Mouse (Mus musculus) neural tube, embryonic 11.5 days (tissue): ENCODE results near the gene Fpgt. TPM values are rescaled to one million over a fixed set of nuclear protein-coding genes. Genes with fewer than 3 reads are reported as not detected.

Experiments used
- ATAC-seq: fragments of 200-750 bp; cut with Nextera tagmentation; 2 replicates; pipeline ENCODE4 v1.8.0; 2017; ENCODE audit warnings: moderate number of reproducible peaks, mild to moderate bottlenecking, moderate TSS enrichment, moderate library complexity; ENCODE audit not compliant: insufficient read depth, low FRiP score, low TSS enrichment
- DNase-seq: peaks from one replicate; pipeline ENCODE4 v3.0.0-alpha.2; 2015; ENCODE audit warnings: low spot score
- H3K27ac ChIP-seq: fragments of 300-500 bp; sonication (generic); 2 replicates; pipeline ENCODE4 v1.5.1; 2014; ENCODE audit warnings: low read depth, mild to moderate bottlenecking, low read length
- H3K27me3 ChIP-seq: fragments of 300-500 bp; sonication (generic); 2 replicates; pipeline ENCODE4 v1.6.1; 2014; ENCODE audit warnings: mild to moderate bottlenecking, low read length, mixed read lengths; ENCODE audit not compliant: control insufficient read depth, insufficient read depth
- H3K36me3 ChIP-seq: fragments of 300-500 bp; sonication (generic); 2 replicates; pipeline ENCODE4 v1.6.1; 2014; ENCODE audit warnings: mild to moderate bottlenecking, low read length, moderate library complexity, mixed read lengths; ENCODE audit not compliant: control insufficient read depth, insufficient read depth
- H3K4me1 ChIP-seq: fragments of 300-500 bp; sonication (generic); 2 replicates; pipeline ENCODE4 v1.6.1; 2014; ENCODE audit warnings: low read length, mixed read lengths; ENCODE audit not compliant: control insufficient read depth, insufficient read depth
- H3K4me2 ChIP-seq: fragments of 300-500 bp; sonication (generic); 2 replicates; pipeline ENCODE4 v1.6.1; 2014; ENCODE audit warnings: low read depth, mild to moderate bottlenecking, moderate library complexity
- H3K4me3 ChIP-seq: fragments of 300-500 bp; sonication (generic); 2 replicates; pipeline ENCODE4 v1.5.1; 2014; ENCODE audit warnings: low read depth, low read length
- H3K9ac ChIP-seq: fragments of 300-500 bp; sonication (generic); 2 replicates; pipeline ENCODE4 v1.6.1; 2014; ENCODE audit warnings: mild to moderate bottlenecking, low read length
- H3K9me3 ChIP-seq: fragments of 300-500 bp; sonication (generic); 2 replicates; pipeline ENCODE4 v1.6.1; 2016; ENCODE audit warnings: low read length; ENCODE audit not compliant: control insufficient read depth
- WGBS: fragments of 180-500 bp; shearing (Covaris S2); extraction: QIAGEN DNeasy Blood & Tissue Kit; methylation state at CpG from one replicate; pipeline ENCODE4 v1.1.7; 2014; 5-methylcytosine and 5-hydroxymethylcytosine counted together
- polyA plus RNA-seq: library from polyadenylated mRNA; unstranded; fragments of >200 nt; fragmentation: Nextera tagmentation; extraction: Ambion mirVana; gene quantifications from 2 replicates; pipeline ENCODE4 v1.2.1, GENCODE M21; 2014

Fpgt gene
- polyA plus RNA-seq, 1 experiment from 2014 or later, result 17.2 TPM

DNA sequence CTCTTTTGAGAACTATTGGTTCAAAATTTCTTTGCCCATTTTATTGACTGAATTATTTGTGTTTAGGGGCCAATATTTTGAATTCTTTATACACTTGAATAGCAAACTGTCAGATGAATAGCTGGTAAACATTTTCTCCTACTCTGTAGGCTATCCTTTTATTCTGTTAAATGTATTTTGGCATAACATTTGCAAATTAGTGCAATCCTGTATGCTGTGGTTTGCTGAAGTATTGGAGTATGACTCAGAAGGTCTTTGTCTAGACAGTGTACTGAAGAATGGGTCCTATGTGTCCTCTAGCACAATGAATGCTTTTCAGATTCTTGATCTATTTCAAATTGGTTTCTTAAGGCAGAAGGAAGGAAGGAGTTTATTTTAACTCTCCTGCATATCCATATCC is 35.6 kb downstream of the Fpgt start:
- no peak for ATAC-seq

DNA sequence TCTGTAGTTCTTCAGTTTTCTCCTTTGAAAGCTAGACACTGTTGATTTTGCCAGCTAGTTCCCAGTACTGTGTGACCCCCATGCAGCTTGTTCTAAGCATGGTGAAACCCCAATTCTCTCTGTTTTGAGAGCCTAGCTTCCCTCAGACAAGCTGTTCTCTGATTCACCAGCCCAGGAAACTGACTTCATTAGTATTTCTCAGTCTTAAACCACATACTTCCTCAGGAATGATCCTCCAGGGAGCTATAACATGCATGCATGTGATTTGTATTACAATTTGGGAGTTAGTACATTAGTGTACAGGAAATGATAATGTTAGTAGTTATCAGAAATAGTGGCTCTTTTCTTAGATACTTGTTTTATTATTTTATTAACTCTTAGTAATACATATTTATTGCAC is 36.6 kb downstream of the Fpgt start:
- H3K9ac ChIP-seq, result no peak overlapping the region
- DNase-seq (no peak), ATAC-seq (no peak)
- no peak overlapping the region for H3K4me2 ChIP-seq
- no peaks in the 10 kb centered on the region for H3K9me3 ChIP-seq
- no peak overlapping the region for H3K4me3 ChIP-seq
- H3K27me3 ChIP-seq, result no peaks in the 10 kb centered on the region
- H3K27ac ChIP-seq, result no peak overlapping the region
- H3K36me3 ChIP-seq, result no peaks in the 10 kb centered on the region
- no peaks in the 10 kb centered on the region for H3K4me1 ChIP-seq

More for the DNA sequence above, 35.6 kb downstream of the Fpgt start:
- no peak overlapping the region for H3K4me2 ChIP-seq
- no peaks in the 10 kb centered on the region for H3K4me1 ChIP-seq
- H3K27me3 ChIP-seq, result no peaks in the 10 kb centered on the region
- H3K9ac ChIP-seq, result no peak overlapping the region
- no peaks in the 10 kb centered on the region for H3K9me3 ChIP-seq
- no peaks in the 10 kb centered on the region for H3K36me3 ChIP-seq
- no peak overlapping the region for H3K27ac ChIP-seq
- no peak overlapping the region for H3K4me3 ChIP-seq
- no peak for DNase-seq

DNA sequence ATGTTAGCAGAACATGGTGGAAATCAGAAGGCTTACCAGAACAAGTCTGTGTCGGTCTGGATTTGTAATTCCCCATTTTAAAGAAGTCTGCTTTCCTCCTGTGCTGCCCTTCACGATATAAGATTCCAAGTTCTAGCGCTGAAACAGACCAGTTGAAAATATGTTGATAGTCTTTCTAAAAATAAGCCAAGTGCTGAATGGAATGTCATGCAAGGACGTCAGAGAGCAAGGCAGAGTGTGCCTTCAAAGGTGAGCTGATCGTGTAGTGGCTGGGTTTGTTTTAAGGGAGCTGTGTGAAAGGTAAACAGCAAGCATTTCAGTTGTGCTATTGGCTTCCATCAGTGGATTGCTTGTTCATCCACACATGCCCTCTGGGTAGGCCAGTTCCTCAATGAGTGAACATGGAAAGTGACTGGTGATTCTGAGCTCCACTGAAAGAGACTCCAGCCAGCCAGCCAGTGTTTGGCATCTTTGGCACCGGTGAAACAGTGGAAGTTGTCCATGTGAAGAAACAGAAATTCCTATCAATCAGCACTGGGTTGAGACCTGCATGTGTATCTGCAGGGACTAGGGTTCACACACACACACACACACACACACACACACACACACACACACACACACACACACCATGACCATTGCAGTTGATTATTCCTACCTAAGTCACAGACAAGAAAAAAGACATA is 37.8 kb downstream of the Fpgt start, which contains the start of gene Tnni3k:
Gene Tnni3k, minus strand, starts transcription at position 177 of the 686 bp plus-strand sequence.
- DNase-seq (no peak), ATAC-seq (no peak)
- H3K27me3 ChIP-seq, result no peaks in the 10 kb centered on the region
- H3K4me2 ChIP-seq, result no peak within 1 kb of the TSS
- H3K4me1 ChIP-seq, result no peaks in the 10 kb centered on the region
- WGBS, result 79% methylated on average over 6 of the region's 6 CpGs
- no peak within 1 kb of the TSS for H3K9ac ChIP-seq
- no peak within 1 kb of the TSS for H3K4me3 ChIP-seq
- no peaks in the 10 kb centered on the region for H3K9me3 ChIP-seq
- no peak within 1 kb of the TSS for H3K27ac ChIP-seq
- no peaks in the 10 kb centered on the region for H3K36me3 ChIP-seq

DNA sequence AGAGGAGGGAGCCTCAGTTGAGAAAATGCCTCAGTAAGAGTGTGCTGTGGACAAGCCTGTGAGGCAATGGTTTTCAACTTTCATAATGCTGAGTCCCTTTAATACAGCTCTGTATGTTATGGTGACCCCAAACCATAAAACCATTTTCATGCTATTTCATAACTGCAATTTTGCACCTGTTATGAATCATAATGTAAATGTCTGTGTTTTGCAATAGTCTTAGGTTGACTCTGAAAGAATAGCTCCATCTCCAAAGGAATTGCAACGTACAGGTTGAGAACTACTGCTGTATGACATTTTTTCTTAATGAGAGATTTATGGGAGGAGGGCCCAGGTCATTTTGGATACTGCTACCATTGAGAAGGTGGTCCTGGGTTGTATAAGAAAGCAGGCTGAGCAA is 40.0 kb downstream of the Fpgt start:
- ATAC-seq (no peak), DNase-seq (no peak)
- no peak overlapping the region for H3K27ac ChIP-seq
- H3K9ac ChIP-seq, result no peak overlapping the region
- H3K36me3 ChIP-seq, result no peaks in the 10 kb centered on the region
- H3K27me3 ChIP-seq, result no peaks in the 10 kb centered on the region
- no peak overlapping the region for H3K4me2 ChIP-seq
- 77% methylated on average over 1 of the region's 1 CpGs for WGBS
- H3K4me1 ChIP-seq, result no peaks in the 10 kb centered on the region
- no peaks in the 10 kb centered on the region for H3K9me3 ChIP-seq
- H3K4me3 ChIP-seq, result no peak overlapping the region

DNA sequence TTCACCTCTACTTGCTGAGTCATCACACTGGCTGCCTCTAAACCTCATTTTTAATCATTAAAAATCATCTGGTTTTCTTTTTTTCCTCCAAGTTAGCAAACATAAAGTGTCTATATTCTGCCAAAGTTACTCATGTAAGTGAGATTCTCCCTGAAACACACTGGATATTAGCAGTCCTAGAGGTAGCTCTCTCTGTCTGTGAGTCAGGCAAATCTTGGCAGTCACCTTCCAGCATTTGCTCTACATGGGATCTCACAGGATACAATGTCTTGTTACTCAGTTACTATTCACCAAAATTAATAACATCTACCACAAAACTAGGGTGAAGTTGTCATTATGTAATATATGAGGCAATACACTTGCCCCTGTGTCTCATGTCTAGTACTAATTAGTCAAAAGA is 41.2 kb downstream of the Fpgt start:
- H3K27ac ChIP-seq, result no peak overlapping the region
- ATAC-seq (no peak), DNase-seq (no peak)
- no peak overlapping the region for H3K4me2 ChIP-seq
- no peak overlapping the region for H3K4me3 ChIP-seq
- H3K9me3 ChIP-seq, result no peaks in the 10 kb centered on the region
- no peaks in the 10 kb centered on the region for H3K4me1 ChIP-seq
- no peak overlapping the region for H3K9ac ChIP-seq
- no peaks in the 10 kb centered on the region for H3K27me3 ChIP-seq
- H3K36me3 ChIP-seq, result no peaks in the 10 kb centered on the region

DNA sequence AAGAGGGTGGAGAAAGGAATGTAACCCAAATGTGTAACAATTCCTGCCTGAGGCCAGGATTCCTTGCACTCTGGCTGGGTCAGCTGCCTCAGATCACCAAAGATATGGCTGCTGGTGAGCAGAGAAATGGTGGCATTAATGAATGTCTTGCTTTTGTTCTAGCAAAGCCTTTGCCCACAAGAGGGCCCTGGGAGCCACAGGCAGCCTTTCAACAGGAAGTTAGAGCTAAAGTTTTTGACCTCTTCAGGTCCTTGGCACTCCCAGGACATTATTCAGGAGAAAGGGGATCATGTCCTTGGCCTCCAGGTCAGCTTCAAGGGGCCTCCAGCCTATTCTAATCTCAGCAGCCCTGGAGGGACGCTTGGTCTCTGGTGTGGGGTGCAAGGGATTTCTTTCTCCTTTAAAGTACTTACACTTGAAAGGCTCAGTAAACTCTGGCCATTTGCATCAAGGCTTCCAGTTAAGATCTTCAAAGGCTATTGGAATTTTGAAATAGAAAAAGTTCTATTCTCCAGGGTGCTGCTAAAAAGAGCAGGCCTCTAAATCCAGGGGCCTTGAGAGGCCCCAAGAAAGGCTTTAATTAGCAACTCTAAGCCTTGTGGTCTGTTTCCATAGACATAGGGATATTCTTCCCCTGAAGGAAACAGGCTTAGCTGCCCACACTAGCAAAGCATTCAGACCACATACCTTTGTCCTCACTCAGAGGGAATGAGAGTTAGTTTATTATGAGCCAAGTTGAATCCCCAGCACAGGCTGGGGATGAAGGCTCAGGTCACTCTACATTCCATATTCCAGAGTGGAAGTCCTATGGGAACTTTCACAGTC is 54.0 kb downstream of the Fpgt start:
- H3K9me3 ChIP-seq, result no peaks in the 10 kb centered on the region
- WGBS, result 32% methylated on average over 1 of the region's 1 CpGs
- ATAC-seq, result no peak

More for the DNA sequence above, 54.0 kb downstream of the Fpgt start:
- no peaks in the 10 kb centered on the region for H3K36me3 ChIP-seq
- H3K27me3 ChIP-seq, result no peaks in the 10 kb centered on the region
- no peak overlapping the region for H3K4me3 ChIP-seq
- no peak overlapping the region for H3K27ac ChIP-seq
- no peaks in the 10 kb centered on the region for H3K4me1 ChIP-seq
- no peak overlapping the region for H3K9ac ChIP-seq
- no peak for DNase-seq
- no peak overlapping the region for H3K4me2 ChIP-seq

Other genes with a start within 250 kb of the Fpgt start
- gene Tnni3k, start 38.0 kb downstream of the Fpgt start, polyA plus RNA-seq, result 0.08 TPM in 1 of 2 replicates, not detected in the other
- 0.82 and 1.1 TPM in 2 replicates for gene Lrriq3, start within 50 bp of the Fpgt start, polyA plus RNA-seq